Mouse (Mus musculus) bone marrow, adult 2 months (tissue): Measurements from ENCODE around the gene Car6.
A peak's percentile ranks its signal among the peaks of the same experiment; 100 is the strongest.

ENCODE experiments used
- CTCF ChIP-seq: fragments of 200-500 bp; IDR thresholded peaks from 2 replicates; pipeline ENCODE4 v1.5.1; 2011; ENCODE audit warnings: low read length, control low read depth; ENCODE audit not compliant: control insufficient read depth, insufficient read depth
- POLR2A ChIP-seq: fragments of 200-500 bp; IDR thresholded peaks from 2 replicates; pipeline ENCODE4 v1.6.1; 2011; ENCODE audit warnings: low read depth, mild to moderate bottlenecking, control low read depth, low read length, borderline replicate concordance; ENCODE audit not compliant: control insufficient read depth

- peak; percentile 35; the same call in 1 of the 2 replicates for TF ChIP-seq CTCF
- no peak for TF ChIP-seq POLR2A
These were observed 12.8 kb upstream of the Car6 start for GRCm38 (mm10) chr4:150213910-150214309.
